Mouse (Mus musculus) adrenal gland, postnatal 14 days (tissue): Measurements from ENCODE around the gene Olfr552. TPM values are rescaled to one million over a fixed set of nuclear protein-coding genes. Genes with fewer than 3 reads are reported as not detected.
"Not testable (repeated sequence)": the region's sequence is repeated elsewhere in the genome, so short reads cannot be mapped to it uniquely, and the experiment has no call there.

ENCODE experiments used
- DNase-seq: peaks from one replicate; pipeline ENCODE4 v3.0.0; 2021; ENCODE audit warnings: mixed read lengths
- long read RNA-seq, 2 experiments: library from polyadenylated mRNA; stranded (forward); transcript quantifications; one replicate each; pipeline ENCODE4 v2.0.0; 2021
- total RNA-seq: library from RNA; stranded (reverse); gene quantifications from 2 replicates; pipeline ENCODE4 v1.2.3, GENCODE M21; 2021

Olfr552 gene
- total RNA-seq = 0.11 TPM in 1 of 2 replicates, not detected in the other
- long read RNA-seq, experiment 1 = 0 reads
- long read RNA-seq, experiment 2 = 0 reads

DNA sequence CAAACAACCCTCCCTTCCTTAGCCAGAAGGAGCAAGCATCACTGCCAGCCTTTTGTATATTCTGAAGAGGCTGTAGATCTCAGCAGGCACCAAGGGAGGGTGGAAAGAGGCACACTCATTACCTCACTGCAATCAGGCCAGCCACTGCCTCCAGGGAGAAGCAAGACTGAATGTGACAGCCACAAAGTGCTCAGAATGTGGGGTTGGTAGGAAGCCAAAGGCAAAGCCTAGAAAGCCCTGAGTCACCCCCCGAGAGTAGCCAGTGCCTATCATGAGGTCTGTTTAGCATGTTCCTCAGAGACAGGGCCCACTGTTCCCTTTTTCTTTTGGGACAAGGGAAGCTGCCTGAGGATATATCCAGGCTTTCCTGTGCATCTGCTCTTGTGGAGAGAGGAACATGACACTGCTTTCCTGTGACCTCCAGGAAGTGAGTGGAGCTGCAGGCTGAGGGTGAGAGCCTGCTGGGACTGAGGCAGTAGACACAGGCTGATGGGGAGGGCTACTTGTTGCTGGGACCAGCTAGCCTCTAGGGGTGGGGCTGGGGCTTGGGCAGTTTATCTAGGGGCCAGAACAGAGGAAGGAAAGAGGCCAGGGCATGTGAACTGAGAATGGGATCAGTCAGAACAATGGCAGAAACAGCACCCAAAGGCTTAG is at the start of gene Olfr552:
Olfr552 (plus strand) TSS at position 393 of the 654 bp plus-strand sequence.
- DNase-seq = no peak

DNA sequence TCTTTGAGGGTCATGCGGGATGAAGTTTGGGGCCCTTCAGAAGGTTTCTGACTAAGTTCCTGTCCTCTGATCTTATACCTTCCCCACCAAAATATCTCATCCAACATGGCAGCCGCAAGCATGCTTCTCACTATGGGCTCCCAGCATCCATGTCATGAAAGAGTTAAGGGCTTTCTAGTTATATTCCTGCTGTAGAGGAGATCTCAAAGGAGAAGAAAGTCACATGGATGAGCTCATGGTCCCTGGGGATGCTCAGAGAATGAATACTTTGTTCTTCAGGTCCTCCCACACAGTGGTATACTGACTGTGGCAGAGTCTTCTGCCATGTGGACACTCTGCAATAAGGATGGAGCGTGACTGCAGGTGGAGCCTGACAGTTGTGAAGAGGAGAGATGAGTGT is 48.0 kb upstream of the Olfr552 start, which contains the start of gene Olfr549:
Olfr549 (plus strand) TSS at position 301 of the 400 bp plus-strand sequence.
- DNase-seq = no peak

DNA sequence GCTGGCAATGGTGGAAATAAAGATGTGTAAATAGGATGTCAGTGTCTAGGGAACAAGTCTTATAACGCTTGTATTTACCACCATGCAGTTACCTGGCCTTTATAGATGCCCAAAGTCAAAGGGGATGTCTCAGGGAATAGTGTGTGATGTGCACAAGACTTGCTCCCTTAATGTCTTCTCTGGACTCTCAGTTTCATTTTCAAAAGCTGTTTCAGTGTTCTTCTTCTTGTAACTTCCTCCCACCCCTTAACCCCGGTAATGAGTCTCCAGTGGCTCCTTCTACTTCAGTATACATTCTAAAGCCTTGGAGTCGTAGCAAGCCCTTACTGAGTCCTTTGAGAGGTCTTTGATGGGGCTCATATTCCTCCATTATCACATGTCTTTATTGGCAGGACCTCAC is 44.3 kb upstream of the Olfr552 start:
- DNase-seq = no peak

DNA sequence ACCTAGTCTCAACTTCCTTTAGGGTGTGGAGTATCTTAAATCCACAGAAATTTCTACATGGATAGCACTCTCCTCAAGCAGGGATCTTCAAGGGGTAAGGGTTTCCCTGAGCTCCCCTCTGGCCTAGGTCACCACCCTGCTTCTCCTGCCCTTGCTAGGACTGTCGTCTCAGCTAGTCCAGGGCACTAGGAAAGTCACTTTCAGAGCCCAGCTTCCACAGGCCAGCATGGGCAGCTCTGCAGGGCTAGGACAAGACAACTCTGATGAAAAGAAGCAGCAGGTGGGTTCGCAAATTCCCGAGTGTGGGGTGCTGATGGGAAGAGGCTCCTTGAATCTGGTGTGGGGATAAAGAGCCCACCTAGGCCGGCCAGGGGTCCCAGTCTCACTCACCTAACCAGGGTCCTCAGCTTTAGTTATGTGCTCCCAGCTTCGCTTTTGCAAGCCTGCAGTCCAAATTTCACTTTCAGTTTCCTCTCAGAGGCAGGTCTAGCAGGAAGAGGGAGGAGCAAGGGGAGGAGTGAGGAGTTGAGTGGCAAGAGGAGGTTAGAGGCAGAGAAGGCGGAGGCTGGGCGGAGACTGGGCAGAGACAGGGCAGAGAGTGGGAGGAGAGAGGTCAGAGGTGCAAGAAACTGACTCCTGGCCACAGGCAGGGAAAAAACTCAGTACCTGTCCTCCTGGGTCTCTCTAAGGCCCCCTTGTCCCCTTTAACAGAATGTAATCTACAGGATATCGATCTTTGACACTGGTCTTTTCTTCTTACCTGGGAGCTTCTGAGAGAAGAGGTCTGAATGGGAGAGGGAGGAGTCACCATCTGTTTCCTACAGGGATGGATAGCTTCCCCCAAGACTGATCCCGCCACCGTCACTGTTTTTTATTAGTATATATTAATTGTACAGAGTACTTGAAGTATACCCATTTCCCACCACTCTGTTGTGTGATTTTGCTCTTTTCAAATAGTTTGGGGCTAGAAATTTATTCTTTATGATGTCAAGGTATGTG is 32.3 kb upstream of the Olfr552 start, which contains the start of gene Trim21:
Trim21 (minus strand) TSS at position 488 of the 999 bp plus-strand sequence.
- peak; percentile 94 for DNase-seq

DNA sequence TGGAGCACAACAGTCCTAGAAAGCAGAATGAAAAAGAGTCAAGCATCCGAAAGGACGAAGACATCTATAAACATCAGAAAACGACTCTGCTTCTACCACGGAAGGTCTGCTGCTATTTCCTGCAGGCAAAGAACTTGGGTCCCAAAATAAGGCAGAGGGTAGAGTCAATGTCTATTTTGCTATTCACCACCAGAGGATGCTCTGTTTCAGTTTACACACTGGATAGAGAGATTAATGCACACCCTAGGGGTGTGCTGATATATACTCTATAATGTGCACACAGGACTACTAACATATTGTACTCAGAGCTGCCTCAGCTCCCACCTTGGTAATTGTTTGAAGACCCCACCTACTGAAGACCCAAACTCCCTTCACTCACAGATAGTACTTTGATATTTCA is 31.4 kb upstream of the Olfr552 start:
- no peak for DNase-seq

DNA sequence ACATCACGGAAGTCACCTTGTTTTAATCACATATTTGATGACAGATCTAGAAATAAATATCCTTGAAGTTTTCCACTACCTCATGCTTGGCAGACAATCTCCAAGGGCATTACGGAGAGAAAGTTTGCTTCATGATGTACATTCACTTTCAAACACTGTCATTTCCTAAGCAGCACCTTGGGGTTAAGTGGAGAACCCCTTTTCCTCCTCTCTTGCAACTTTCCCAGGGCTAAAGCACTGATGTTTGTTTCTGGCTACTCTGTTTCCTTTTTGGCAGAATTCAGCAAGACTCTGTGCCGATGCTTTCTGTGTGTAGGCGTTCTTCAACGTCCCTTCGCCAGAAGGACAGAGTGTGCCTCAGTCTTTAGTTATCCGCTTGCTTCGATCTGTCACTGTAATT is 26.4 kb upstream of the Olfr552 start, which contains the start of gene Olfr550:
Olfr550 (plus strand) TSS at position 301 of the 400 bp plus-strand sequence.
- no peak for DNase-seq

DNA sequence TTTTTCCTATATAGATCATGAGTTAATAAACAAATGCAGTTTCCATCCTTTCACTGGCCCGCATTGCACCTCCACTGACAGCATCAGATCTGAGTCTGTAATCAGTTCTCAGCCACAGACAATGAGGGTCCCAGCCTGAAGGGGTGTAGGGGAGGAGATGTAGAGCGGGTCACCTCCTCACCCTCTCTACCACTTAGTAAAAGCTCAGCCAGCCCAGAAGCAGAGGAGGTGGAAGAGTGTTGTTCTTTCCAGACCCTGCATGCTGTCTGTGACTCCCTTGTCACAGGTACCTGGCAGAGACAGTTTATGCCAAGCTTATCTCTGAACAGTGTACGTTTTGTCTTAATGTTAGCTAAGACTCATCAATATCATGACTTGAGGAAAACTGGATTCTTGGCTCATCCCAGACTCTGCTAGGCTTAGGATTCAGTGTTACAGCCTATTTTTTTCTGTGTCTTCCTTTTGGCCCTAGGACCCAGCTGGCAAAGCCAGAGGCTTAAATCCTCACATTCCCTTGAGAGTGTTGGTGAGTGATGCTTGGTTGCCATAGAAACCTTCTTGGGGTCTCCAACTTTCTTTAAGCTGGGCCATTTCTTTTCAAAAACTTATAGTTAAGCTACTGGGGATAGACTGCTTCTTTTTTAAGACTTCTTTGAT is 24.3 kb upstream of the Olfr552 start:
- DNase-seq = no peak

DNA sequence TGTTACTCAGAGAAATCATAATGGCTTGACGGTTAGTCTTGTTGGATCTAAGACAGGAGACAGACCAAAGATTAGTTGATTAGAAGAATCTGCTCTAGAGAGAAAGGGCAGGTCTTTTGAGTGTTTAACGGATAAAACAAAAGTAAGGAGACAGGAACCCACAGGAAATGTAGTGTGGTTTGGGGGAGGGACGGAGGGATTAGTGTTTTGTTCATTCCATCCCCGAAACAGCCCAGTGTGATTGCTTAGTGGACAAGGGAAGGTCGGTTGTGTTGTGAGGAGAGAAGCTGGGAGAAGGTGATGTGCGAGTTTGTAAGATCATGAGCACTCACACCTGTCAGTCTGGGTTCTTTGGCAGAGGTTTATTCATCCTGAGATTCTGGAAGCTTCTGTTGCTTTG is 21.6 kb upstream of the Olfr552 start:
- DNase-seq = no peak

DNA sequence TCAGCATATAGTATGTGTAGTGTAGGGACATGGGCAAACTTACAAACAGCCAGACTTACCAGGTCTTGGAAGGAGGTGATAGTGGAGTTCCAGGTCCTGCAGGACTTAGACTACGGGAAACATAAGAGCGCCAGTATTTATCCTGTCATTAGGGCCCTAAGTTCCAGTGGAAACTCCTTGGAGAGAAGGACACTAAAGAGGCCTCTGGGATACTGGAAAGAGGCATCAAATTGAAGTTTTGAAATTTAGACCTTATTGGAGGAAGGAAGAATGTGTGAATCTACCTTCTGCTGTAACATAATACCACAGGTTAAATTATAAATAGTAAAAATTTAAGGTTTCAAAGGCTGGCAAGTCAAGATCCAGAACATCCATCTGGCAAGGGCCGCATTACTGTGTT is 5.8 kb upstream of the Olfr552 start, which contains the start of gene Olfr551:
Olfr551 (minus strand) TSS at position 101 of the 400 bp plus-strand sequence.
- no peak for DNase-seq

DNA sequence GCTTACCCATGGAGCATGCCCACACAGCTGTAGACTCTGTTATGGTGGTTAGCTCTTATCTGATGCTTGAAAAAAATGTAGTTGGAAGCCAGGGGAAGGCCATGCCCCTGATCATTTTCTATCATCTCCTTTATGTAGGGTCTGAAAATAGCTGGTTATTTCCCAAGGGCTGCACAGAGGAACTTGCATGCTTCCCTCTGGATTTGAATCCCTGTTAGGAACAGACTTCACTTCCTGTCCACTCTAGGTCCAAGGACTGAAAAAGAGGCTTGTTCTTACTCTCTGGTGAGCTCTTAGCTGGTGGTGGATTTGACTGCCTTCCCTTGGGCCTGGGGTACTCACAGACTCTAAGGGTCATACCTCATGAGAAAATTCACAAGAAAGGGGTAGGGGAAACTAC is 20.5 kb downstream of the Olfr552 start, which contains the start of gene Olfr553:
Olfr553 (minus strand) TSS at position 101 of the 400 bp plus-strand sequence.
- no peak for DNase-seq

DNA sequence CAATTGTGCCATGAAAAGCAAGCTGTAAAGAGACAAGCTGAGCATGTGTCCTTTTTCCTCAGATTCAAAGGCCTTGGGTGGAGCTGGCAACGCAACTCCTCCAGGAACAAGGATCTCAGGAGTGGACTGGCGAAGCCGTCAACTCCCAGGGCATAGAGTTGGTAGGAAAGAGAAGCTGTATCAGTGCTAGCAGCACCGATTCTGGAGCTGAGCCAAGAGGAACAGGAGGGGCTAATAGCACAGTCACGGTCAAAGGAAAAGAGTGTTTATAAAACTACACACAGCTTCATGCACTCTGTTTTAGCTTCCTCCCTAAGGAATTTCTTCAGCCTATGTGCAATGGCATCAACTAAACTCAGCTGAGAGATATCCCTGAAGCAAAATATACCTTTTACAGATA is 22.0 kb downstream of the Olfr552 start:
- no peak for DNase-seq

DNA sequence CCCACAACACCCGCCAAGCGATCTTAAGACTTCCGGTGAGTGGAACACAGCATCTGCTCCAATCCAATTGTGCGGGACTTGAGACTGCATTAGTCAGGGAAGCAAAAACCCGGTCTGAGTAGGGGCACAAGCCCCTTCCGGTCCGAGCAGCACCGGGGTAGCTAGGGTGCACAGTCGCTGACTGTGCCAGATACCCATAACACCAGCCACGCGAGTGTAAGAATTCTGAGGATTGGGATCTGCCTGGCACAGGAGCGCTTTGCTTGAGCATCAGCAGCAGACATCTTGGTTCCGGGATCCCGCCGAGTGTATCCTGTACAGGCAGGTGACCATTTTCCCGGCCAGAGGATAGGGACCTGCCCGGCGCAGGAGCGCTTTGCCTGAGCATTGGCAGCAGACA is 22.8 kb downstream of the Olfr552 start:
- not testable (repeated sequence) for DNase-seq

DNA sequence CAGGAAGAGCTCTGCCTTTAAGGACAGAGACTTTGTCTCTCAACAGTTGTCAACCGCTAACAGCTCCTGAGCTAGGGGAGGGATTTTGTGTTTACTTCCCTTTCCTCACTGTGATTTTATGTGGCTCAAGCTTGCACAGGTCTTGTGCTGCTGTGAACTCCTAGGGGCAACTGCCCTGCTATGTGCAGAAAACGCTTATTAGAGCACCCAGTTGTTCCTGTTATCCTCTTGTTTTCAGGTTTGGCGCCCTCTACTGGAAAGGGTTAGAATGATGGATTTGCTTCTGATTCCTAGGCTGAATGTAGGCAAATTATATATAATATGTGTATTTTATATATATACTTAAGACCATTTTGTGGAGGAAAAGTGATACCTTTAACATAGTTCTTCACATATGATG is 39.1 kb downstream of the Olfr552 start:
- DNase-seq = peak; percentile 72

DNA sequence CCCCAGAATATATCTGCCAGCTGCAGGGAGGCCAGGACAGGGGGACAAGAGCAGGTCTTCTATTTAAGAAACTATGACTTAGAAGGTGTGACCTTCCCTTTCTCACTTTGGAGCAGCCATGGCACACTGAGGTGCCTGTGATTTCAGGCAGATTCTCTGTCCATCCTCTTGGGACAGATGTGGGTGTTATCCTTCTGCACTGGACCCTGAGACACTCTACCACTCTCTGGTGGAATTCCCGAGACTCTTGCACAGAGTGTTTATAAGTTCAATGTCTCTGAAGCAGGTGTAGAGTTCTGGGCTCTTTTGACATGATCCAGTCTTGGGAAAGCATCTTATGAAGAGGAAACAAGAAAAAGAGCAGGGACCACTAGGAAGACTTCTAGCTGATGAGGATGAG is 40.6 kb downstream of the Olfr552 start, which contains the start of gene Olfr554:
Olfr554 (plus strand) TSS at position 301 of the 400 bp plus-strand sequence.
- DNase-seq = no peak

DNA sequence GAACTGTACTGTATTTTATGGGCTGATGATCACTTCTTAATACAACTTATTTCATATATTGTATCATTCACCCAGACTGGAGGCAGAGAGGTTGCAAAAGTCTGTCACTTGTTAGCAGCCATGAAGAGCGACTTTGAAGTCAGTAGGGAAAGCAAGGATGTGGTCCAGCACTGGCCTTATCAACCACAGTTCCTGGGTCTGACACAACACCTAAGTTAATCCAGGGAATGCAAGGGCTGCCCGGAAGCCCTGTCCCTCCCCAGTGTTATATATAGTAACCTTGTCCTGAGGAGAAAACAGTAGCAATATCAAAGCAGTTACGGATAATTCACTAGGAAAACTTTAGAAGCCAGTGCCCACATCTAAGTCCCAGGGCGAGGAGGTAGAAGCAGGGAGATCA is 47.4 kb downstream of the Olfr552 start:
- not testable (repeated sequence) for DNase-seq

Other genes with a start within 250 kb of the Olfr552 start
- gene Rrm1, start 156.1 kb upstream of the Olfr552 start, total RNA-seq = 41.7 and 42.2 TPM in 2 replicates
- gene Olfr543, start 116.1 kb upstream of the Olfr552 start, total RNA-seq = not detected in 2 replicates
- gene Olfr544, start 109.5 kb upstream of the Olfr552 start, total RNA-seq = not detected in 2 replicates
- not detected in 2 replicates for gene Olfr545, start 98.2 kb upstream of the Olfr552 start, total RNA-seq
- not detected in 2 replicates for gene Olfr547, start 63.0 kb upstream of the Olfr552 start, total RNA-seq
- not detected in 2 replicates for gene Olfr548-ps1, start 56.9 kb upstream of the Olfr552 start, total RNA-seq
- not detected in 2 replicates for gene Olfr549, start 47.9 kb upstream of the Olfr552 start, total RNA-seq
- gene Trim21, start 32.3 kb upstream of the Olfr552 start, total RNA-seq = 12.3 and 12.5 TPM in 2 replicates
- not detected in 2 replicates for gene Olfr550, start 26.3 kb upstream of the Olfr552 start, total RNA-seq
- not detected in 2 replicates for gene Olfr551, start 5.9 kb upstream of the Olfr552 start, total RNA-seq
- not detected in 2 replicates for gene Olfr553, start 20.4 kb downstream of the Olfr552 start, total RNA-seq
- gene Olfr554, start 40.7 kb downstream of the Olfr552 start, total RNA-seq = not detected in 2 replicates
- not detected in 2 replicates for gene Olfr555, start 61.1 kb downstream of the Olfr552 start, total RNA-seq
- gene Olfr556, start 67.1 kb downstream of the Olfr552 start, total RNA-seq = not detected in 2 replicates
- 9.4 and 10.3 TPM in 2 replicates for gene Trim68, start 89.6 kb downstream of the Olfr552 start, total RNA-seq
- gene Olfr557, start 98.1 kb downstream of the Olfr552 start, total RNA-seq = not detected in 2 replicates
- gene Olfr558, start 104.4 kb downstream of the Olfr552 start, total RNA-seq = 1.1 and 1.4 TPM in 2 replicates
- not detected in 2 replicates for gene Olfr33, start 121.3 kb downstream of the Olfr552 start, total RNA-seq
- not detected in 2 replicates for gene Olfr559, start 129.7 kb downstream of the Olfr552 start, total RNA-seq
- gene Olfr560, start 161.6 kb downstream of the Olfr552 start, total RNA-seq = not detected in 2 replicates
- 0.82 and 1.8 TPM in 2 replicates for gene Olfr78, start 161.7 kb downstream of the Olfr552 start, total RNA-seq
- not detected in 2 replicates for gene Olfr561, start 173.5 kb downstream of the Olfr552 start, total RNA-seq
- gene Olfr564, start 205.7 kb downstream of the Olfr552 start, total RNA-seq = not detected in 2 replicates